Mouse (Mus musculus): Measurements from ENCODE around the gene Hectd1.

DNA sequence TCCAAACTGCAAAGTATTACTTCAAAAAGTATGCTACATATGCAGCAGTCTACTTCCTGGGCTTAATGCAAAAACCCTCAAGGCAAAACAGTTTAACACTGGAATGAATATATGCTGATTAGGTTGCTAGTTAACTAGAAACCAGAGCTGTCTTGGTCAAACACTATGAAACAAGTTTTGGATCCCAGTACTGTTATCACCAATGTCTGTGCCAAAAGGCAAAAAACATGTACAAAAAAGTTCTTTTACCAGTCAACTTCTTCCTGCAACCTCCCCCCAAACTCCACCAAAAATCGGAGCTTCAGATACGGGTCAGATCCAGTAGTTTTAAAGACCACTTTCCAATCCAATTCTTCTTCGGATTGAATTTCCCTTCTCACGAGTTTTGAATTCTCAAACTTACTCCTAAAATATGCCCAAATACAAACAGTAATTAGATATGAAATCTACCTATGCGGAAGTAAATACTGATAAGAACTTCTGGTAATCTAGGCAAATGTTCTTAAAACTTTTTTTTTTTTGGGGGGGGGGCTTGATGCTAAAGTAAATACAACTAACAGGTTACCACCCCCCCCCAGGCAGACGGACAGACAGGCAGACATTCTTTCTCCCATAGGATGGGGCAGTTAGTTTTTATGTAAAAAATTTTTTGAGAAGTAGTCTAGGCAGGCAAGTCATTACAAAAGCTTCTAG lies 1.2 kb downstream of the Hectd1 start:
- TF ChIP-seq CTCF (IDR thresholded peaks at IDR 0.05; ENCODE audit: low read depth), result no peak
- TF ChIP-seq EP300 (optimal IDR thresholded peaks at IDR 0.05), result no peak
